Mouse (Mus musculus): ENCODE results near the gene Gm17949. TPM values are rescaled to one million over a fixed set of nuclear protein-coding genes. Genes with fewer than 3 reads are reported as not detected.
A peak's percentile ranks its signal among the peaks of the same experiment; 100 is the strongest.

Gene Gm17949
- polyA plus RNA-seq, 1 experiment from 2014 or later, result 0.27 TPM

- Histone ChIP-seq H3K27me3 (ENCODE audit: control insufficient read depth, insufficient read depth, low read length) (no peaks in the 10 kb centered on the region), H3K27ac (ENCODE audit: low read depth, low read length) (no peak overlapping the region), H3K36me3 (ENCODE audit: control insufficient read depth, insufficient read depth, low read length) (peaks cover 5% of the 10 kb centered on the region; the same call in 1 of the 2 replicates), H3K4me3 (ENCODE audit: low read depth, low read length) (no peak overlapping the region), H3K4me1 (replicated peaks; ENCODE audit: control insufficient read depth, insufficient read depth, low read length) (peaks cover 4% of the 10 kb centered on the region), H3K9ac (ENCODE audit: low read length) (no peak overlapping the region), H3K9me3 (ENCODE audit: control insufficient read depth, low read length) (no peaks in the 10 kb centered on the region), H3K4me2 (ENCODE audit: low read depth, low read length, severe bottlenecking) (no peak overlapping the region)
- no peak for ATAC-seq (replicated peaks; ENCODE audit: low FRiP score)
- peak; percentile 43 for DNase-seq (ENCODE audit: low spot score)
- WGBS, result 86% methylated on average over 7 of the region's 7 CpGs
Measured at GRCm38 (mm10) chr17:56988441-56988840, 22.8 kb upstream of the Gm17949 start.

- DNase-seq (ENCODE audit: low spot score) (peak; percentile 41), ATAC-seq (replicated peaks; ENCODE audit: low FRiP score) (no peak)
- Histone ChIP-seq H3K27me3 (ENCODE audit: control insufficient read depth, insufficient read depth, low read length) (no peaks in the 10 kb centered on the region), H3K36me3 (ENCODE audit: control insufficient read depth, insufficient read depth, low read length) (peaks cover 9% of the 10 kb centered on the region; the same call in 1 of the 2 replicates), H3K9ac (ENCODE audit: low read length) (peak overlapping the region; percentile 87; the same call in 1 of the 2 replicates), H3K4me1 (replicated peaks; ENCODE audit: control insufficient read depth, insufficient read depth, low read length) (peaks cover 4% of the 10 kb centered on the region), H3K9me3 (ENCODE audit: control insufficient read depth, low read length) (no peaks in the 10 kb centered on the region), H3K4me2 (ENCODE audit: low read depth, low read length, severe bottlenecking) (peak overlapping the region; percentile 77; the same call in 1 of the 2 replicates), H3K4me3 (ENCODE audit: low read depth, low read length) (peak overlapping the region; percentile 82), H3K27ac (ENCODE audit: low read depth, low read length) (no peak overlapping the region)
- 71% methylated on average over 7 of the region's 7 CpGs for WGBS
Measured at GRCm38 (mm10) chr17:56988921-56989430, 22.3 kb upstream of the Gm17949 start.

GRCm38 (mm10) chr17:56989467-56990114, 21.7 kb upstream of the Gm17949 start:
- peak overlapping the region; percentile 87 for H3K9ac ChIP-seq (ENCODE audit: low read length)
- DNase-seq (ENCODE audit: low spot score), result peak; percentile 53
- H3K4me1 ChIP-seq (replicated peaks; ENCODE audit: control insufficient read depth, insufficient read depth, low read length), result peaks cover 4% of the 10 kb centered on the region

GRCm38 (mm10) chr17:56990115-56990746, 21.0 kb upstream of the Gm17949 start, which contains the start of gene Clpp:
Gene Clpp, plus strand, starts transcription at chr17:56990305.
- Histone ChIP-seq H3K4me2 (ENCODE audit: low read depth, low read length, severe bottlenecking) (peak within 1 kb of the TSS; percentile 77), H3K27me3 (ENCODE audit: control insufficient read depth, insufficient read depth, low read length) (no peaks in the 10 kb centered on the region), H3K9me3 (ENCODE audit: control insufficient read depth, low read length) (no peaks in the 10 kb centered on the region), H3K4me3 (ENCODE audit: low read depth, low read length) (peak within 1 kb of the TSS; percentile 82), H3K36me3 (ENCODE audit: control insufficient read depth, insufficient read depth, low read length) (peaks cover 13% of the 10 kb centered on the region; the same call in 1 of the 2 replicates), H3K4me1 (replicated peaks; ENCODE audit: control insufficient read depth, insufficient read depth, low read length) (peaks cover 4% of the 10 kb centered on the region), H3K27ac (ENCODE audit: low read depth, low read length) (peak within 1 kb of the TSS; percentile 41; the same call in 1 of the 2 replicates), H3K9ac (ENCODE audit: low read length) (peak within 1 kb of the TSS; percentile 87)
- peak; percentile 95 for ATAC-seq (replicated peaks; ENCODE audit: low FRiP score)
- DNase-seq (ENCODE audit: low spot score), result peak; percentile 95
- under 1% methylated on average over 52 of the region's 52 CpGs for WGBS

More at GRCm38 (mm10) chr17:56989467-56990114, 21.7 kb upstream of the Gm17949 start:
- Histone ChIP-seq H3K4me2 (ENCODE audit: low read depth, low read length, severe bottlenecking) (peak overlapping the region; percentile 77), H3K4me3 (ENCODE audit: low read depth, low read length) (peak overlapping the region; percentile 82), H3K27me3 (ENCODE audit: control insufficient read depth, insufficient read depth, low read length) (no peaks in the 10 kb centered on the region), H3K36me3 (ENCODE audit: control insufficient read depth, insufficient read depth, low read length) (peaks cover 13% of the 10 kb centered on the region; the same call in 1 of the 2 replicates), H3K27ac (ENCODE audit: low read depth, low read length) (peak overlapping the region; percentile 41; the same call in 1 of the 2 replicates), H3K9me3 (ENCODE audit: control insufficient read depth, low read length) (no peaks in the 10 kb centered on the region)
- ATAC-seq (replicated peaks; ENCODE audit: low FRiP score), result peak; percentile 92
- 3% methylated on average over 25 of the region's 25 CpGs for WGBS

- Histone ChIP-seq H3K9me3 (ENCODE audit: control insufficient read depth, low read length) (no peaks in the 10 kb centered on the region), H3K4me1 (replicated peaks; ENCODE audit: control insufficient read depth, insufficient read depth, low read length) (peaks cover 4% of the 10 kb centered on the region), H3K4me2 (ENCODE audit: low read depth, low read length, severe bottlenecking) (peak overlapping the region; percentile 77), H3K27me3 (ENCODE audit: control insufficient read depth, insufficient read depth, low read length) (no peaks in the 10 kb centered on the region), H3K27ac (ENCODE audit: low read depth, low read length) (no peak overlapping the region), H3K9ac (ENCODE audit: low read length) (peak overlapping the region; percentile 87), H3K4me3 (ENCODE audit: low read depth, low read length) (peak overlapping the region; percentile 82), H3K36me3 (ENCODE audit: control insufficient read depth, insufficient read depth, low read length) (peaks cover 16% of the 10 kb centered on the region)
- peak; percentile 44 for DNase-seq (ENCODE audit: low spot score)
- ATAC-seq (replicated peaks; ENCODE audit: low FRiP score), result no peak
- 67% methylated on average over 2 of the region's 2 CpGs for WGBS
Measured at GRCm38 (mm10) chr17:56990966-56991365, 20.3 kb upstream of the Gm17949 start.

- ATAC-seq (replicated peaks; ENCODE audit: low FRiP score), result no peak
- H3K4me3 ChIP-seq (ENCODE audit: low read depth, low read length), result no peak overlapping the region
Measured at GRCm38 (mm10) chr17:56995046-56995445, 16.2 kb upstream of the Gm17949 start.

GRCm38 (mm10) chr17:56996506-56996905, 14.8 kb upstream of the Gm17949 start:
- 83% methylated on average over 2 of the region's 2 CpGs for WGBS
- no peak for DNase-seq (ENCODE audit: low spot score)
- Histone ChIP-seq H3K36me3 (ENCODE audit: control insufficient read depth, insufficient read depth, low read length) (peaks cover 16% of the 10 kb centered on the region), H3K4me3 (ENCODE audit: low read depth, low read length) (peak overlapping the region; percentile 81; the same call in 1 of the 2 replicates), H3K27me3 (ENCODE audit: control insufficient read depth, insufficient read depth, low read length) (no peaks in the 10 kb centered on the region), H3K27ac (ENCODE audit: low read depth, low read length) (no peak overlapping the region), H3K4me1 (replicated peaks; ENCODE audit: control insufficient read depth, insufficient read depth, low read length) (peaks cover 6% of the 10 kb centered on the region; the same call in 1 of the 2 replicates), H3K9me3 (ENCODE audit: control insufficient read depth, low read length) (no peaks in the 10 kb centered on the region), H3K9ac (ENCODE audit: low read length) (no peak overlapping the region), H3K4me2 (ENCODE audit: low read depth, low read length, severe bottlenecking) (peak overlapping the region; percentile 62; the same call in 1 of the 2 replicates)
- ATAC-seq (replicated peaks; ENCODE audit: low FRiP score), result 0 out of 2 replicates have a peak, but pooled peaks have one; percentile 0

More at GRCm38 (mm10) chr17:56995046-56995445, 16.2 kb upstream of the Gm17949 start:
- no peak overlapping the region for H3K27ac ChIP-seq (ENCODE audit: low read depth, low read length)
- H3K9me3 ChIP-seq (ENCODE audit: control insufficient read depth, low read length), result no peaks in the 10 kb centered on the region
- WGBS, result 92% methylated on average over 8 of the region's 8 CpGs
- H3K9ac ChIP-seq (ENCODE audit: low read length), result no peak overlapping the region
- no peak overlapping the region for H3K4me2 ChIP-seq (ENCODE audit: low read depth, low read length, severe bottlenecking)
- no peaks in the 10 kb centered on the region for H3K27me3 ChIP-seq (ENCODE audit: control insufficient read depth, insufficient read depth, low read length)
- no peak for DNase-seq (ENCODE audit: low spot score)
- peaks cover 16% of the 10 kb centered on the region for H3K36me3 ChIP-seq (ENCODE audit: control insufficient read depth, insufficient read depth, low read length)
- H3K4me1 ChIP-seq (replicated peaks; ENCODE audit: control insufficient read depth, insufficient read depth, low read length), result peaks cover 10% of the 10 kb centered on the region

- H3K9ac ChIP-seq (ENCODE audit: low read length), result peak within 1 kb of the TSS; percentile 62
- ATAC-seq (replicated peaks; ENCODE audit: low FRiP score) (peak; percentile 99), DNase-seq (ENCODE audit: low spot score) (peak; percentile 94)
- no peaks in the 10 kb centered on the region for H3K27me3 ChIP-seq (ENCODE audit: control insufficient read depth, insufficient read depth, low read length)
- under 1% methylated on average over 38 of the region's 38 CpGs for WGBS
- peak within 1 kb of the TSS; percentile 81 for H3K4me3 ChIP-seq (ENCODE audit: low read depth, low read length)
- no peaks in the 10 kb centered on the region for H3K9me3 ChIP-seq (ENCODE audit: control insufficient read depth, low read length)
- peaks cover 6% of the 10 kb centered on the region; the same call in 1 of the 2 replicates for H3K4me1 ChIP-seq (replicated peaks; ENCODE audit: control insufficient read depth, insufficient read depth, low read length)
- peak within 1 kb of the TSS; percentile 57; the same call in 1 of the 2 replicates for H3K27ac ChIP-seq (ENCODE audit: low read depth, low read length)
- peaks cover 16% of the 10 kb centered on the region for H3K36me3 ChIP-seq (ENCODE audit: control insufficient read depth, insufficient read depth, low read length)
- H3K4me2 ChIP-seq (ENCODE audit: low read depth, low read length, severe bottlenecking), result peak within 1 kb of the TSS; percentile 62
Measured at GRCm38 (mm10) chr17:56997029-56997667, 14.1 kb upstream of the Gm17949 start, which contains the start of gene Alkbh7. Gene Alkbh7, plus strand, starts transcription at chr17:56997339.
